Mouse (Mus musculus) MEL (cell line): ENCODE data around the gene Akap12. TPM values are rescaled to one million over a fixed set of nuclear protein-coding genes. Genes with fewer than 3 reads are reported as not detected.

ENCODE experiments used
- DNase-seq: peaks from one replicate; pipeline ENCODE4 v3.0.0; 2011; ENCODE audit warnings: low read depth, low spot score
- H3K27ac ChIP-seq: 2 replicates; pipeline ENCODE4 v1.5.1; 2012; ENCODE audit warnings: low read depth, mild to moderate bottlenecking, control low read depth, low read length, moderate library complexity; ENCODE audit not compliant: control insufficient read depth
- H3K27me3 ChIP-seq, 2 experiments: fragments of 150-350 bp in 1 of 2; sonication (generic) in 1 of 2; 2 replicates each; pipeline ENCODE4 v1.6.1; 2012; ENCODE audit warnings: low read length in 2 of 2, mild to moderate bottlenecking in 2 of 2, improper control_type of control experiment in 1 of 2, moderate library complexity in 1 of 2; ENCODE audit not compliant: insufficient read depth in 2 of 2, control insufficient read depth in 1 of 2
- H3K36me3 ChIP-seq, 2 experiments: 2 replicates each; pipeline ENCODE4 v1.6.1; 2012 to 2014; ENCODE audit warnings: low read length in 2 of 2, improper control_type of control experiment in 1 of 2, inconsistent platforms in 1 of 2, mild to moderate bottlenecking in 1 of 2; ENCODE audit not compliant: insufficient read depth in 2 of 2, control insufficient read depth in 1 of 2
- H3K4me1 ChIP-seq, 2 experiments: fragments of 150-350 bp in 1 of 2; sonication (generic) in 1 of 2; 2 replicates each; pipeline ENCODE4 v1.6.1; 2012; ENCODE audit warnings: low read length in 2 of 2, improper control_type of control experiment in 1 of 2, mild to moderate bottlenecking in 1 of 2; ENCODE audit not compliant: insufficient read depth in 2 of 2, control insufficient read depth in 1 of 2
- H3K4me3 ChIP-seq, 2 experiments: fragments of 150-350 bp in 1 of 2; sonication (generic) in 1 of 2; 2 replicates each; pipeline ENCODE4 v1.5.1; 2012; ENCODE audit warnings: low read depth in 2 of 2, low read length in 2 of 2, mild to moderate bottlenecking in 2 of 2, moderate library complexity in 2 of 2, control low read depth in 1 of 2, improper control_type of control experiment in 1 of 2; ENCODE audit not compliant: control insufficient read depth in 1 of 2, insufficient read depth in 1 of 2
- H3K79me2 ChIP-seq: 2 replicates; pipeline ENCODE4 v1.6.1; 2012; ENCODE audit warnings: mild to moderate bottlenecking, low read length, moderate library complexity; ENCODE audit not compliant: control insufficient read depth, poor library complexity, insufficient read depth
- H3K9ac ChIP-seq: 2 replicates; pipeline ENCODE4 v1.6.1; 2012; ENCODE audit warnings: low read depth, mild to moderate bottlenecking, control low read depth, low read length, moderate library complexity; ENCODE audit not compliant: control insufficient read depth, poor library complexity, severe bottlenecking
- H3K9me3 ChIP-seq: fragments of 150-350 bp; sonication (generic); replicated peaks from 2 replicates; pipeline ENCODE4 v1.6.1; 2012; ENCODE audit warnings: mild to moderate bottlenecking, low read length, improper control_type of control experiment, moderate library complexity; ENCODE audit not compliant: insufficient read depth
- CHD1 ChIP-seq: IDR thresholded peaks from 2 replicates; pipeline ENCODE4 v1.6.1; 2012; ENCODE audit warnings: low read depth, mild to moderate bottlenecking, inconsistent platforms, low read length, improper control_type of control experiment
- E2F4 ChIP-seq: IDR thresholded peaks from 2 replicates; pipeline ENCODE4 v1.6.1; 2011; ENCODE audit warnings: low read depth, low read length, improper control_type of control experiment, borderline replicate concordance
- EP300 ChIP-seq, 2 experiments: IDR thresholded peaks; 2 replicates each; pipeline ENCODE4 v1.6.1; 2011; ENCODE audit warnings: improper control_type of control experiment in 2 of 2, low read length in 2 of 2, low read depth in 1 of 2, mild to moderate bottlenecking in 1 of 2
- ETS1 ChIP-seq: IDR thresholded peaks from 2 replicates; pipeline ENCODE4 v1.6.1; 2012; ENCODE audit warnings: low read depth, mild to moderate bottlenecking, inconsistent platforms, low read length, improper control_type of control experiment, moderate library complexity
- HCFC1 ChIP-seq: IDR thresholded peaks from 2 replicates; pipeline ENCODE4 v1.6.1; 2012; ENCODE audit warnings: low read depth, mild to moderate bottlenecking, inconsistent platforms, low read length, improper control_type of control experiment, moderate library complexity
- KAT2A ChIP-seq: conservative IDR thresholded peaks from 2 replicates; pipeline ENCODE4 v1.6.1; 2012; ENCODE audit warnings: low read depth, low read length, improper control_type of control experiment, inconsistent platforms
- MAX ChIP-seq: IDR thresholded peaks from 2 replicates; pipeline ENCODE4 v1.6.1; 2011; ENCODE audit warnings: low read length, improper control_type of control experiment
- MXI1 ChIP-seq: IDR thresholded peaks from 2 replicates; pipeline ENCODE4 v1.6.1; 2011; ENCODE audit warnings: mild to moderate bottlenecking, low read depth, low read length, improper control_type of control experiment
- NELFE ChIP-seq: IDR thresholded peaks from 2 replicates; pipeline ENCODE4 v1.6.1; 2011; ENCODE audit warnings: low read depth, low read length, improper control_type of control experiment
- NRF1 ChIP-seq: IDR thresholded peaks from 2 replicates; pipeline ENCODE4 v1.6.1; 2014; ENCODE audit warnings: low read depth, mild to moderate bottlenecking, inconsistent platforms, low read length, improper control_type of control experiment, moderate library complexity; ENCODE audit not compliant: poor library complexity, insufficient read depth, severe bottlenecking
- RAD21 ChIP-seq: IDR thresholded peaks from 2 replicates; pipeline ENCODE4 v1.6.1; 2011; ENCODE audit warnings: mild to moderate bottlenecking, low read depth, low read length, improper control_type of control experiment
- RCOR1 ChIP-seq: IDR thresholded peaks from 2 replicates; pipeline ENCODE4 v1.6.1; 2012; ENCODE audit warnings: low read depth, mild to moderate bottlenecking, inconsistent platforms, low read length, improper control_type of control experiment
- SMC3 ChIP-seq: IDR thresholded peaks from 2 replicates; pipeline ENCODE4 v1.6.1; 2011; ENCODE audit warnings: low read depth, low read length, improper control_type of control experiment
- TAL1 ChIP-seq: IDR thresholded peaks from 2 replicates; pipeline ENCODE4 v1.6.1; 2012; ENCODE audit warnings: mild to moderate bottlenecking, inconsistent platforms, low read length, moderate library complexity, mixed read lengths
- TCF12 ChIP-seq: IDR thresholded peaks from 2 replicates; pipeline ENCODE4 v1.6.1; 2014; ENCODE audit warnings: low read depth, mild to moderate bottlenecking, inconsistent platforms, low read length, improper control_type of control experiment, moderate library complexity
- UBTF ChIP-seq: IDR thresholded peaks from 2 replicates; pipeline ENCODE4 v1.6.1; 2012; ENCODE audit warnings: low read depth, mild to moderate bottlenecking, inconsistent platforms, low read length, improper control_type of control experiment, moderate library complexity, borderline replicate concordance; ENCODE audit not compliant: insufficient read depth
- USF1 ChIP-seq: IDR thresholded peaks from 2 replicates; pipeline ENCODE4 v1.6.1; 2014; ENCODE audit warnings: low read depth, mild to moderate bottlenecking, inconsistent platforms, low read length, improper control_type of control experiment, moderate library complexity
- USF2 ChIP-seq, 2 experiments: IDR thresholded peaks; 2 replicates each; pipeline ENCODE4 v1.6.1; 2011 to 2012; ENCODE audit warnings: improper control_type of control experiment in 2 of 2, low read length in 2 of 2, borderline replicate concordance in 1 of 2, inconsistent platforms in 1 of 2, low read depth in 1 of 2, mild to moderate bottlenecking in 1 of 2; ENCODE audit not compliant: insufficient read depth in 1 of 2
- ZC3H11A ChIP-seq: IDR thresholded peaks from 2 replicates; pipeline ENCODE4 v1.6.1; 2012; ENCODE audit warnings: low read depth, mild to moderate bottlenecking, inconsistent platforms, low read length, improper control_type of control experiment
- ZKSCAN1 ChIP-seq: IDR thresholded peaks from 2 replicates; pipeline ENCODE4 v1.6.1; 2012; ENCODE audit warnings: low read depth, mild to moderate bottlenecking, inconsistent platforms, low read length, improper control_type of control experiment, moderate library complexity
- ZMIZ1 ChIP-seq: IDR thresholded peaks from 2 replicates; pipeline ENCODE4 v1.6.1; 2012; ENCODE audit warnings: low read depth, mild to moderate bottlenecking, inconsistent platforms, low read length, improper control_type of control experiment, moderate library complexity
- polyA plus RNA-seq, 2 experiments: library from polyadenylated mRNA; stranded (reverse) in 1 of 2; unstranded in 1 of 2; fragments of >175 nt in 1 of 2; fragments of >200 nt in 1 of 2; gene quantifications; 2 replicates each; pipeline versions ENCODE4 v1.2.1 to v1.2.4; 2012; ENCODE audit warnings: low replicate concordance in 2 of 2, low read depth in 1 of 2; ENCODE audit not compliant: insufficient read length in 2 of 2, insufficient read depth in 1 of 2, missing spikeins in 1 of 2
- total RNA-seq: library from RNA; depleted of rRNA; stranded (reverse); fragments of 300-350 nt; gene quantifications from 2 replicates; pipeline ENCODE4 v1.2.3, GENCODE M21; 2012

Gene Akap12
- total and polyA plus RNA-seq, 3 experiments = 0.08 to 0.42 TPM; not detected in 1

DNA sequence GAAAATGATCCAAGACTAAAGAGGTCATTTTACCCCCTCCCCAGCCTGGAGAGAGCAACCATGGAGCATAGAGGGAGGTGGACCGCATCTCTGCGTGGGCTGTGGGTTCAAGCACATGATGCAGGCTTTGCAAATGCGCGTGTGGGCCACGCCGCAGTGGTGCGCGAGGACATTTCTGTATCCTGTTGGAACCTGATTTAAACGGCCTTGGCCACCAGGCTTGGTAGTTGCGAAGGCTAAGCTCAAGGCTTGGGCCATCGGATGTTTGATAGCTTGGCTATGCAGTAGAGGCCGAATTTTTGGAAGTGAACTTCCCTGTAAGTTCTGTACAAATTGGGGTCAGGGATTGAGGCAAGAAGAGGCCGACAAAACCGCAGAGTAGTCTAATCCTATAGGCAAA is 81.4 kb downstream of the Akap12 start:
- no peak for TF ChIP-seq MAX
- TF ChIP-seq RCOR1 = no peak
- no peak for TF ChIP-seq KAT2A
- TF ChIP-seq USF2 (IDR thresholded peaks at IDR 0.05; ENCODE audit: borderline replicate concordance in 1 of 2, insufficient read depth in 1 of 2, low read depth in 1 of 2, low read length in 2 of 2) = no peak
- no peak for TF ChIP-seq NRF1
- no peak for TF ChIP-seq UBTF
- TF ChIP-seq E2F4 = no peak
- no peak for TF ChIP-seq ETS1
- TF ChIP-seq MXI1 = no peak
- TF ChIP-seq ZC3H11A = no peak
- TF ChIP-seq, all 39 proteins: peak for 0

DNA sequence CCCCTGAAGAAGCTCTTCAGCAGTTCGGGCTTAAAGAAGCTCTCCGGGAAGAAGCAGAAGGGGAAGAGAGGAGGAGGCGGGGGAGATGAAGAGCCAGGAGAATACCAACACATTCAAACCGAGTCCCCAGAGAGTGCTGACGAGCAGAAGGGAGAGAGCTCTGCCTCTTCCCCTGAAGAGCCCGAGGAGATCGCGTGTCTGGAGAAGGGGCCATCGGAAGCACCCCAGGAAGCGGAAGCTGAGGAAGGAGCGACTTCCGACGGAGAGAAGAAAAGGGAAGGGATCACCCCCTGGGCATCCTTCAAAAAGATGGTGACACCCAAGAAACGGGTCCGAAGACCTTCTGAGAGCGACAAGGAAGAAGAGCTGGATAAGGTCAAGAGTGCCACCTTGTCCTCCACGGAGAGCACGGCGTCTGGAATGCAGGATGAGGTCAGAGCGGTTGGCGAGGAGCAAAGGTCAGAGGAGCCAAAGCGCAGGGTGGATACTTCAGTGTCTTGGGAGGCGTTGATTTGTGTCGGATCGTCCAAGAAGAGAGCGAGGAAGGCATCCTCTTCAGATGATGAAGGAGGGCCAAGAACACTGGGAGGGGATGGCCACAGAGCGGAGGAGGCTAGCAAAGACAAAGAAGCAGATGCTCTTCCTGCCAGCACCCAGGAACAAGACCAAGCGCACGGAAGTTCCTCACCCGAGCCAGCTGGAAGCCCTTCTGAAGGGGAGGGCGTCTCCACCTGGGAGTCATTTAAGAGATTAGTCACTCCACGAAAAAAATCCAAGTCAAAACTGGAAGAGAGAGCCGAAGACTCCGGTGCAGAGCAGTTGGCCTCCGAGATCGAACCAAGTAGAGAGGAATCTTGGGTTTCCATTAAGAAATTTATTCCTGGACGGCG is 88.4 kb downstream of the Akap12 start:
- Histone ChIP-seq H3K27ac (no peak overlapping the region), H3K27me3 (no peaks in the 10 kb centered on the region)
- TF ChIP-seq TAL1 (no peak), USF2 (IDR thresholded peaks at IDR 0.05; ENCODE audit: borderline replicate concordance in 1 of 2, insufficient read depth in 1 of 2, low read depth in 1 of 2, low read length in 2 of 2) (no peak), USF1 (no peak), NRF1 (no peak), NELFE (no peak), SMC3 (no peak), CHD1 (no peak), TCF12 (no peak), ZMIZ1 (no peak), HCFC1 (no peak), EP300 (IDR thresholded peaks at IDR 0.05; ENCODE audit: low read depth in 1 of 2, low read length in 2 of 2) (no peak), RCOR1 (no peak), RAD21 (no peak), ZKSCAN1 (no peak)
- TF ChIP-seq, all 39 proteins: peak for 0
- no peaks in the 10 kb centered on the region for H3K79me2 ChIP-seq
- no peak overlapping the region for H3K4me3 ChIP-seq
- no peak for DNase-seq
- H3K4me1 ChIP-seq = no peaks in the 10 kb centered on the region
- H3K9me3 ChIP-seq = no peaks in the 10 kb centered on the region
- no peak overlapping the region for H3K9ac ChIP-seq
- H3K36me3 ChIP-seq = no peaks in the 10 kb centered on the region

More for the DNA sequence above, 81.4 kb downstream of the Akap12 start:
- Histone ChIP-seq H3K27ac (no peak overlapping the region), H3K4me1 (no peaks in the 10 kb centered on the region), H3K36me3 (peaks cover 0 to 3% of the 10 kb centered on the region in 2 experiments; a peak in 1 of 4 replicates), H3K9ac (no peak overlapping the region), H3K9me3 (no peaks in the 10 kb centered on the region), H3K79me2 (no peaks in the 10 kb centered on the region), H3K27me3 (no peaks in the 10 kb centered on the region), H3K4me3 (no peak overlapping the region)
- no peak for DNase-seq
